Mouse (Mus musculus): ENCODE data around the gene Ptpn1. TPM values are rescaled to one million over a fixed set of nuclear protein-coding genes. Genes with fewer than 3 reads are reported as not detected.

Gene Ptpn1
- polyA plus RNA-seq, 1 experiment from 2014 or later = 53.4 TPM

DNA sequence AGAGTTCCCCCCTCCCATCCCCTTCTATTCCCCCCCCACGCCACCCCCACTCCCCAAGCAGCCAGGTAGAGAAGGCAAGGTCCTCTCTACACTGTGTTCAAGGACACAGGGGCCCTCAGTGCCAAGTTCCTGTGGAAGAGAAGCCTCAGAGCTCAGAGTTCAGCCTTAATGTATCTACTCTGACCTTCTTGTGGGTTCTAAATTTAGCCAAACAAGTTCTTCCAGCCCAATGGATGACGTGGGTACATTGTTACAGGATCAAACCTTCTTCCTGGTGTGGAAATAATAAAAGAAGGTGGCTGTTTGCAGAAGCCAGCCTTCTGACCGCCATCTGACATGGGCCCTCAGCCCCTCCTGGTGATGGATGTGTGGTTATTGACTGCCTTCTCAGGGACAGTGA lies 94.6 kb downstream of the Ptpn1 start:
- ATAC-seq (ENCODE audit: low FRiP score, low TSS enrichment) = no peak
- peaks cover 8% of the 10 kb centered on the region for H3K9me3 ChIP-seq (ENCODE audit: control insufficient read depth, low read length)
- H3K27ac ChIP-seq (ENCODE audit: low read depth, low read length) = no peak overlapping the region
- H3K27me3 ChIP-seq (ENCODE audit: control insufficient read depth, insufficient read depth, low read length) = no peaks in the 10 kb centered on the region
- H3K4me1 ChIP-seq (ENCODE audit: control insufficient read depth, insufficient read depth, low read length) = 0 out of 2 replicates have a peak, but pooled peaks cover 4% of the 10 kb centered on the region
- H3K9ac ChIP-seq (ENCODE audit: low read depth, low read length) = no peak overlapping the region
- no peak overlapping the region for H3K4me2 ChIP-seq (replicated peaks; ENCODE audit: low read depth, low read length)
- no peak overlapping the region for H3K4me3 ChIP-seq (ENCODE audit: low read length)
- H3K36me3 ChIP-seq (ENCODE audit: control insufficient read depth, insufficient read depth, low read length) = no peaks in the 10 kb centered on the region
- WGBS = 51% methylated on average over 3 of the region's 3 CpGs

DNA sequence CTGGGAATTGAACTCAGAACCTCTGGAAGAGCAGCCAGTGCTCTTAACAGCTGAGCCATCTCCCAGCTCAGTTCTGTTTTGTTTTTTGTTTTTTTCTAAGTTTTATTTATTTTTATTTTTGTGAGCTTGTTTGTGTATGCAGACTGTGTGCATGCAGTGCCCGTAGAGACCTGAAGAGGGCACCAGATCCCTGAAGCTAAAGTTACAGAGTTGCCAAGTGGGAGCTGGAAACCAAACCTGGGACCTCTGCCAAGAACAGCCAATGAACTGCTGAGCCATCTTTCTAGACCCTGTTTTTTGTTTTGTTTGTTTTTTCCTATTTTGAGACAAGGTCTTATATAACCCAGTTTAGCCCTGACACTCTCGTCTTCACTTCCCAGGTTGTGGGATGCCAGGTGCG lies 96.5 kb downstream of the Ptpn1 start:
- Histone ChIP-seq H3K4me1 (ENCODE audit: control insufficient read depth, insufficient read depth, low read length) (no peaks in the 10 kb centered on the region), H3K36me3 (ENCODE audit: control insufficient read depth, insufficient read depth, low read length) (no peaks in the 10 kb centered on the region), H3K9ac (ENCODE audit: low read depth, low read length) (no peak overlapping the region), H3K4me2 (replicated peaks; ENCODE audit: low read depth, low read length) (no peak overlapping the region), H3K9me3 (ENCODE audit: control insufficient read depth, low read length) (peaks cover 8% of the 10 kb centered on the region), H3K4me3 (ENCODE audit: low read length) (no peak overlapping the region), H3K27me3 (ENCODE audit: control insufficient read depth, insufficient read depth, low read length) (no peaks in the 10 kb centered on the region), H3K27ac (ENCODE audit: low read depth, low read length) (no peak overlapping the region)
- ATAC-seq (ENCODE audit: low FRiP score, low TSS enrichment) = no peak
- 97% methylated on average over 3 of the region's 3 CpGs for WGBS

Other genes with a start within 250 kb of the Ptpn1 start
- gene Cebpb, start 243.1 kb upstream of the Ptpn1 start, polyA plus RNA-seq (2014; fragmentation: Nextera tagmentation; extraction: Ambion mirVana) = 7.7 and 8.3 TPM in 2 replicates
- gene Tmem189, start 242.2 kb upstream of the Ptpn1 start, polyA plus RNA-seq (2014; fragmentation: Nextera tagmentation; extraction: Ambion mirVana) = 37.9 and 52.8 TPM in 2 replicates
- 0.53 and 1.0 TPM in 2 replicates for gene Ripor3, start 78.6 kb downstream of the Ptpn1 start, polyA plus RNA-seq (2014; fragmentation: Nextera tagmentation; extraction: Ambion mirVana)
- gene Pard6b, start 148.9 kb downstream of the Ptpn1 start, polyA plus RNA-seq (2014; fragmentation: Nextera tagmentation; extraction: Ambion mirVana) = 9.7 and 22.0 TPM in 2 replicates

All from kidney, embryonic 14.5 days (tissue).